Mouse (Mus musculus): Measurements from ENCODE around the gene Fam71f2. TPM values are rescaled to one million over a fixed set of nuclear protein-coding genes. Genes with fewer than 3 reads are reported as not detected.

The Fam71f2 gene
- polyA plus RNA-seq, 1 experiment from 2014 or later = 0.56 TPM

- no peaks in the 10 kb centered on the region for H3K27me3 ChIP-seq
- H3K4me3 ChIP-seq = no peak overlapping the region
- H3K9me3 ChIP-seq = no peaks in the 10 kb centered on the region
- H3K36me3 ChIP-seq = no peaks in the 10 kb centered on the region
- no peaks in the 10 kb centered on the region for H3K4me1 ChIP-seq
- WGBS = 85% methylated on average over 6 of the region's 6 CpGs
- H3K9ac ChIP-seq (replicated peaks) = no peak overlapping the region
- H3K4me2 ChIP-seq (replicated peaks) = no peak overlapping the region
- no peak overlapping the region for H3K27ac ChIP-seq (replicated peaks)
- no peak for ATAC-seq (replicated peaks)
Measured at GRCm38 (mm10) chr6:29321586-29321985, 42.2 kb downstream of the Fam71f2 start.

DNA sequence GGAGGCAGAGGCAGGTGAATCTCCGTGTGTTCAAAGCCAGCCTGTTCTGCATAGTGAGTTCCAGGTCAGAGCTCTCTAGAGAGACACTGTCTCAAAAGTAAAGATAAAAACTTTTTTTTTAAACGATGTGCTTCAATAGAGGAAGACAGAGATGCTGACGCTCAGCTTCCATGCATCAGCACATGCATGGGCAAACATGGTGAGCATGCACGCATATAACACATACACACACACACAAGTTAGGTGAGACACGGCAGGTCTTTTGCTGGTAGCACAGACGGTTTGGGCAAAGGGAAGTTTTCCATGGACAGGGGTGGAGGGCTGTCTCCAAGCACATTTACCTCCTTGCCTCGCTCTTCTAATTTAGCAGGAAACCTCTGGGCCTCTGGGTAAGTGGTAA is 42.8 kb downstream of the Fam71f2 start:
- no peak for ATAC-seq (replicated peaks)
- Histone ChIP-seq H3K4me3 (no peak overlapping the region), H3K9ac (replicated peaks) (no peak overlapping the region), H3K27ac (replicated peaks) (no peak overlapping the region), H3K4me1 (no peaks in the 10 kb centered on the region), H3K27me3 (no peaks in the 10 kb centered on the region), H3K4me2 (replicated peaks) (no peak overlapping the region), H3K9me3 (no peaks in the 10 kb centered on the region), H3K36me3 (no peaks in the 10 kb centered on the region)
- WGBS = 91% methylated on average over 7 of the region's 7 CpGs

- Histone ChIP-seq H3K9me3 (no peaks in the 10 kb centered on the region), H3K4me3 (no peak overlapping the region), H3K27me3 (no peaks in the 10 kb centered on the region), H3K27ac (replicated peaks) (no peak overlapping the region), H3K9ac (replicated peaks) (no peak overlapping the region), H3K4me2 (replicated peaks) (no peak overlapping the region), H3K4me1 (no peaks in the 10 kb centered on the region), H3K36me3 (no peaks in the 10 kb centered on the region)
- 87% methylated on average over 4 of the region's 4 CpGs for WGBS
- ATAC-seq (replicated peaks) = no peak
Measured at GRCm38 (mm10) chr6:29322735-29323134, 43.3 kb downstream of the Fam71f2 start.

- no peaks in the 10 kb centered on the region for H3K36me3 ChIP-seq
- no peak overlapping the region for H3K4me3 ChIP-seq
- no peak overlapping the region for H3K4me2 ChIP-seq (replicated peaks)
- no peak overlapping the region for H3K27ac ChIP-seq (replicated peaks)
- H3K4me1 ChIP-seq = no peaks in the 10 kb centered on the region
- H3K9ac ChIP-seq (replicated peaks) = no peak overlapping the region
- H3K27me3 ChIP-seq = no peaks in the 10 kb centered on the region
- 91% methylated on average over 9 of the region's 9 CpGs for WGBS
- ATAC-seq (replicated peaks) = no peak
- H3K9me3 ChIP-seq = no peaks in the 10 kb centered on the region
Measured at GRCm38 (mm10) chr6:29326961-29327360, 47.6 kb downstream of the Fam71f2 start.

GRCm38 (mm10) chr6:29329514-29329913 is 50.1 kb downstream of the Fam71f2 start:
- Histone ChIP-seq H3K27me3 (no peaks in the 10 kb centered on the region), H3K9ac (replicated peaks) (no peak overlapping the region), H3K4me3 (no peak overlapping the region), H3K4me2 (replicated peaks) (no peak overlapping the region), H3K4me1 (no peaks in the 10 kb centered on the region), H3K27ac (replicated peaks) (no peak overlapping the region), H3K9me3 (no peaks in the 10 kb centered on the region), H3K36me3 (no peaks in the 10 kb centered on the region)
- ATAC-seq (replicated peaks) = no peak
- 82% methylated on average over 4 of the region's 4 CpGs for WGBS

Other genes with a start within 250 kb of the Fam71f2 start
- gene Lep, start 219.4 kb upstream of the Fam71f2 start, polyA plus RNA-seq (2015; fragmentation: Nextera tagmentation; extraction: Ambion mirVana) = not detected in 2 replicates
- 41.4 and 41.6 TPM in 2 replicates for gene Rbm28, start 114.6 kb upstream of the Fam71f2 start, polyA plus RNA-seq (2015; fragmentation: Nextera tagmentation; extraction: Ambion mirVana)
- gene Prrt4, start 100.0 kb upstream of the Fam71f2 start, polyA plus RNA-seq (2015; fragmentation: Nextera tagmentation; extraction: Ambion mirVana) = 4.5 and 4.7 TPM in 2 replicates
- gene Impdh1, start 63.2 kb upstream of the Fam71f2 start, polyA plus RNA-seq (2015; fragmentation: Nextera tagmentation; extraction: Ambion mirVana) = 54.5 and 57.3 TPM in 2 replicates
- 44.3 and 46.1 TPM in 2 replicates for gene Hilpda, start 7.1 kb upstream of the Fam71f2 start, polyA plus RNA-seq (2015; fragmentation: Nextera tagmentation; extraction: Ambion mirVana)
- not detected in 2 replicates for gene Fam71f1, start 39.5 kb downstream of the Fam71f2 start, polyA plus RNA-seq (2015; fragmentation: Nextera tagmentation; extraction: Ambion mirVana)
- 162 and 170 TPM in 2 replicates for gene Calu, start 68.5 kb downstream of the Fam71f2 start, polyA plus RNA-seq (2015; fragmentation: Nextera tagmentation; extraction: Ambion mirVana)
- gene Opn1sw, start 108.9 kb downstream of the Fam71f2 start, polyA plus RNA-seq (2015; fragmentation: Nextera tagmentation; extraction: Ambion mirVana) = 0.37 and 0.50 TPM in 2 replicates
- 42.2 and 42.8 TPM in 2 replicates for gene Ccdc136, start 116.7 kb downstream of the Fam71f2 start, polyA plus RNA-seq (2015; fragmentation: Nextera tagmentation; extraction: Ambion mirVana)
- gene Flnc, start 153.7 kb downstream of the Fam71f2 start, polyA plus RNA-seq (2015; fragmentation: Nextera tagmentation; extraction: Ambion mirVana) = 1.9 and 2.0 TPM in 2 replicates
- 327 TPM in 2 replicates for gene Atp6v1f, start 188.1 kb downstream of the Fam71f2 start, polyA plus RNA-seq (2015; fragmentation: Nextera tagmentation; extraction: Ambion mirVana)
- gene Atp6v1fnb, start 191.8 kb downstream of the Fam71f2 start, polyA plus RNA-seq (2015; fragmentation: Nextera tagmentation; extraction: Ambion mirVana) = 0.29 TPM in 1 of 2 replicates, not detected in the other
- 9.6 and 13.3 TPM in 2 replicates for gene Kcp, start 228.4 kb downstream of the Fam71f2 start, polyA plus RNA-seq (2015; fragmentation: Nextera tagmentation; extraction: Ambion mirVana)
- gene Irf5, start 247.0 kb downstream of the Fam71f2 start, polyA plus RNA-seq (2015; fragmentation: Nextera tagmentation; extraction: Ambion mirVana) = 1.3 and 1.4 TPM in 2 replicates